Mouse (Mus musculus): ENCODE measurements around the gene Hnrnpa0. TPM values are rescaled to one million over a fixed set of nuclear protein-coding genes. Genes with fewer than 3 reads are reported as not detected.

Gene Hnrnpa0
- polyA plus RNA-seq (2014; fragmentation: Nextera tagmentation; extraction: Ambion mirVana): 72.5 and 93.5 TPM in 2 replicates

- H3K9ac ChIP-seq (replicated peaks; ENCODE audit: low read length): peak within 1 kb of the TSS; percentile 99
- ATAC-seq (ENCODE audit: low FRiP score, low TSS enrichment): peak; percentile 96
- H3K4me1 ChIP-seq (ENCODE audit: control insufficient read depth, insufficient read depth, low read length): peaks cover 24% of the 10 kb centered on the region
- WGBS: under 1% methylated on average over 40 of the region's 62 CpGs
- peak; percentile 99 for DNase-seq
- peaks cover 10% of the 10 kb centered on the region; the same call in 1 of the 2 replicates for H3K36me3 ChIP-seq (ENCODE audit: control insufficient read depth, insufficient read depth, low read length)
- peak within 1 kb of the TSS; percentile 100 for H3K27ac ChIP-seq (replicated peaks; ENCODE audit: low read depth, low read length)
- peak within 1 kb of the TSS; percentile 83 for H3K4me2 ChIP-seq (ENCODE audit: low read length)
- H3K4me3 ChIP-seq (replicated peaks; ENCODE audit: low read depth, low read length): peak within 1 kb of the TSS; percentile 93
- H3K27me3 ChIP-seq (ENCODE audit: control insufficient read depth, insufficient read depth, low read length): no peaks in the 10 kb centered on the region
- H3K9me3 ChIP-seq (ENCODE audit: control insufficient read depth, low read length): no peaks in the 10 kb centered on the region
Measured at GRCm38 (mm10) chr13:58128396-58128767, at the start of gene Hnrnpa0. Hnrnpa0 (minus strand) TSS chr13:58128556.

- H3K27me3 ChIP-seq (ENCODE audit: control insufficient read depth, insufficient read depth, low read length): no peaks in the 10 kb centered on the region
- H3K4me3 ChIP-seq (replicated peaks; ENCODE audit: low read depth, low read length): no peak overlapping the region
- ATAC-seq (ENCODE audit: low FRiP score, low TSS enrichment) (no peak), DNase-seq (peak; percentile 21)
- peaks cover 65% of the 10 kb centered on the region for H3K36me3 ChIP-seq (ENCODE audit: control insufficient read depth, insufficient read depth, low read length)
- no peaks in the 10 kb centered on the region for H3K4me1 ChIP-seq (ENCODE audit: control insufficient read depth, insufficient read depth, low read length)
- H3K9me3 ChIP-seq (ENCODE audit: control insufficient read depth, low read length): no peaks in the 10 kb centered on the region
- H3K4me2 ChIP-seq (ENCODE audit: low read length): no peak overlapping the region
- H3K9ac ChIP-seq (replicated peaks; ENCODE audit: low read length): no peak overlapping the region
- no peak overlapping the region for H3K27ac ChIP-seq (replicated peaks; ENCODE audit: low read depth, low read length)
- 83% methylated on average over 9 of the region's 9 CpGs for WGBS
Measured at GRCm38 (mm10) chr13:58177511-58178208, 49.3 kb upstream of the Hnrnpa0 start.

GRCm38 (mm10) chr13:58176105-58176504, 47.7 kb upstream of the Hnrnpa0 start:
- 91% methylated on average over 3 of the region's 3 CpGs for WGBS
- Histone ChIP-seq H3K9me3 (ENCODE audit: control insufficient read depth, low read length) (no peaks in the 10 kb centered on the region), H3K4me3 (replicated peaks; ENCODE audit: low read depth, low read length) (no peak overlapping the region), H3K4me1 (ENCODE audit: control insufficient read depth, insufficient read depth, low read length) (no peaks in the 10 kb centered on the region), H3K27ac (replicated peaks; ENCODE audit: low read depth, low read length) (no peak overlapping the region), H3K36me3 (ENCODE audit: control insufficient read depth, insufficient read depth, low read length) (peaks cover 63% of the 10 kb centered on the region), H3K4me2 (ENCODE audit: low read length) (no peak overlapping the region), H3K27me3 (ENCODE audit: control insufficient read depth, insufficient read depth, low read length) (no peaks in the 10 kb centered on the region), H3K9ac (replicated peaks; ENCODE audit: low read length) (no peak overlapping the region)
- no peak for DNase-seq
- no peak for ATAC-seq (ENCODE audit: low FRiP score, low TSS enrichment)

GRCm38 (mm10) chr13:58168119-58168518, 39.8 kb upstream of the Hnrnpa0 start:
- Histone ChIP-seq H3K4me1 (ENCODE audit: control insufficient read depth, insufficient read depth, low read length) (no peaks in the 10 kb centered on the region), H3K27me3 (ENCODE audit: control insufficient read depth, insufficient read depth, low read length) (no peaks in the 10 kb centered on the region), H3K9ac (replicated peaks; ENCODE audit: low read length) (no peak overlapping the region; the same call in 1 of the 2 replicates), H3K36me3 (ENCODE audit: control insufficient read depth, insufficient read depth, low read length) (peaks cover 27% of the 10 kb centered on the region), H3K4me2 (ENCODE audit: low read length) (no peak overlapping the region), H3K27ac (replicated peaks; ENCODE audit: low read depth, low read length) (no peak overlapping the region), H3K9me3 (ENCODE audit: control insufficient read depth, low read length) (no peaks in the 10 kb centered on the region), H3K4me3 (replicated peaks; ENCODE audit: low read depth, low read length) (no peak overlapping the region)
- DNase-seq: peak; percentile 19
- no peak for ATAC-seq (ENCODE audit: low FRiP score, low TSS enrichment)

- WGBS: 95% methylated on average over 12 of the region's 12 CpGs
- no peak overlapping the region for H3K4me3 ChIP-seq (replicated peaks; ENCODE audit: low read depth, low read length)
- DNase-seq (no peak), ATAC-seq (ENCODE audit: low FRiP score, low TSS enrichment) (no peak)
- H3K36me3 ChIP-seq (ENCODE audit: control insufficient read depth, insufficient read depth, low read length): peaks cover 44% of the 10 kb centered on the region
- no peaks in the 10 kb centered on the region for H3K4me1 ChIP-seq (ENCODE audit: control insufficient read depth, insufficient read depth, low read length)
- no peaks in the 10 kb centered on the region for H3K9me3 ChIP-seq (ENCODE audit: control insufficient read depth, low read length)
- no peak overlapping the region for H3K27ac ChIP-seq (replicated peaks; ENCODE audit: low read depth, low read length)
- H3K4me2 ChIP-seq (ENCODE audit: low read length): no peak overlapping the region
- no peak overlapping the region for H3K9ac ChIP-seq (replicated peaks; ENCODE audit: low read length)
- H3K27me3 ChIP-seq (ENCODE audit: control insufficient read depth, insufficient read depth, low read length): no peaks in the 10 kb centered on the region
Measured at GRCm38 (mm10) chr13:58163343-58163742, 35.0 kb upstream of the Hnrnpa0 start.

- WGBS: 96% methylated on average over 15 of the region's 15 CpGs
- Histone ChIP-seq H3K9ac (replicated peaks; ENCODE audit: low read length) (no peak overlapping the region), H3K9me3 (ENCODE audit: control insufficient read depth, low read length) (no peaks in the 10 kb centered on the region), H3K4me2 (ENCODE audit: low read length) (no peak overlapping the region), H3K4me1 (ENCODE audit: control insufficient read depth, insufficient read depth, low read length) (peaks cover 5% of the 10 kb centered on the region; the same call in 1 of the 2 replicates), H3K27ac (replicated peaks; ENCODE audit: low read depth, low read length) (no peak overlapping the region), H3K4me3 (replicated peaks; ENCODE audit: low read depth, low read length) (no peak overlapping the region), H3K27me3 (ENCODE audit: control insufficient read depth, insufficient read depth, low read length) (no peaks in the 10 kb centered on the region), H3K36me3 (ENCODE audit: control insufficient read depth, insufficient read depth, low read length) (peaks cover 41% of the 10 kb centered on the region)
- DNase-seq: no peak
- no peak for ATAC-seq (ENCODE audit: low FRiP score, low TSS enrichment)
Measured at GRCm38 (mm10) chr13:58160761-58161160, 32.4 kb upstream of the Hnrnpa0 start.

- peaks cover 5% of the 10 kb centered on the region; the same call in 1 of the 2 replicates for H3K4me1 ChIP-seq (ENCODE audit: control insufficient read depth, insufficient read depth, low read length)
- no peaks in the 10 kb centered on the region for H3K9me3 ChIP-seq (ENCODE audit: control insufficient read depth, low read length)
- H3K27me3 ChIP-seq (ENCODE audit: control insufficient read depth, insufficient read depth, low read length): no peaks in the 10 kb centered on the region
- peak overlapping the region; percentile 70 for H3K27ac ChIP-seq (replicated peaks; ENCODE audit: low read depth, low read length)
- WGBS: 7% methylated on average over 16 of the region's 16 CpGs
- H3K9ac ChIP-seq (replicated peaks; ENCODE audit: low read length): peak overlapping the region; percentile 88
- H3K4me3 ChIP-seq (replicated peaks; ENCODE audit: low read depth, low read length): peak overlapping the region; percentile 85
- DNase-seq (peak; percentile 94), ATAC-seq (ENCODE audit: low FRiP score, low TSS enrichment) (peak; percentile 48; the same call in 1 of the 2 replicates)
- H3K36me3 ChIP-seq (ENCODE audit: control insufficient read depth, insufficient read depth, low read length): peaks cover 31% of the 10 kb centered on the region
- peak overlapping the region; percentile 97 for H3K4me2 ChIP-seq (ENCODE audit: low read length)
Measured at GRCm38 (mm10) chr13:58158099-58158912, 29.9 kb upstream of the Hnrnpa0 start.

- Histone ChIP-seq H3K27ac (replicated peaks; ENCODE audit: low read depth, low read length) (peak within 1 kb of the TSS; percentile 70), H3K36me3 (ENCODE audit: control insufficient read depth, insufficient read depth, low read length) (peaks cover 27% of the 10 kb centered on the region), H3K4me2 (ENCODE audit: low read length) (peak within 1 kb of the TSS; percentile 97), H3K9ac (replicated peaks; ENCODE audit: low read length) (peak within 1 kb of the TSS; percentile 88), H3K27me3 (ENCODE audit: control insufficient read depth, insufficient read depth, low read length) (no peaks in the 10 kb centered on the region), H3K4me1 (ENCODE audit: control insufficient read depth, insufficient read depth, low read length) (peaks cover 5% of the 10 kb centered on the region; the same call in 1 of the 2 replicates), H3K9me3 (ENCODE audit: control insufficient read depth, low read length) (no peaks in the 10 kb centered on the region), H3K4me3 (replicated peaks; ENCODE audit: low read depth, low read length) (peak within 1 kb of the TSS; percentile 85)
- under 1% methylated on average over 29 of the region's 30 CpGs for WGBS
- DNase-seq (peak; percentile 92), ATAC-seq (ENCODE audit: low FRiP score, low TSS enrichment) (peak; percentile 89)
Measured at GRCm38 (mm10) chr13:58157447-58158098, 29.2 kb upstream of the Hnrnpa0 start, which contains the start of gene Idnk. Idnk (plus strand) TSS chr13:58157649.
